Mouse (Mus musculus): ENCODE data around the gene Ncoa7. TPM values are rescaled to one million over a fixed set of nuclear protein-coding genes. Genes with fewer than 3 reads are reported as not detected.
A peak's percentile ranks its signal among the peaks of the same experiment; 100 is the strongest.

Gene Ncoa7
- polyA plus RNA-seq, 1 experiment from 2014 or later, result 14.4 TPM

GRCm38 (mm10) chr10:30720556-30720955, 82.6 kb downstream of the Ncoa7 start:
- H3K4me2 ChIP-seq (replicated peaks; ENCODE audit: low read depth, low read length), result no peak overlapping the region
- H3K9me3 ChIP-seq (ENCODE audit: control insufficient read depth, low read depth, low read length), result no peaks in the 10 kb centered on the region
- ATAC-seq (ENCODE audit: insufficient number of reproducible peaks, insufficient read depth, low FRiP score, low read depth), result no peak
- H3K9ac ChIP-seq (replicated peaks; ENCODE audit: low read depth, low read length), result no peak overlapping the region
- H3K4me1 ChIP-seq (ENCODE audit: control insufficient read depth, insufficient read depth, low read length), result no peaks in the 10 kb centered on the region
- H3K27me3 ChIP-seq (ENCODE audit: control insufficient read depth, insufficient read depth, low read length), result no peaks in the 10 kb centered on the region
- H3K4me3 ChIP-seq (ENCODE audit: low read depth, low read length), result no peak overlapping the region
- H3K27ac ChIP-seq (ENCODE audit: low read length), result no peak overlapping the region
- no peaks in the 10 kb centered on the region; the same call in 1 of the 2 replicates for H3K36me3 ChIP-seq (ENCODE audit: control insufficient read depth, insufficient read depth, low read length)
- WGBS, result 88% methylated on average over 3 of the region's 3 CpGs

- H3K4me3 ChIP-seq (ENCODE audit: low read depth, low read length), result no peak overlapping the region
- 86% methylated on average over 1 of the region's 1 CpGs for WGBS
Observed at GRCm38 (mm10) chr10:30719947-30720346, 83.2 kb downstream of the Ncoa7 start.

GRCm38 (mm10) chr10:30718703-30719340, 84.3 kb downstream of the Ncoa7 start:
- H3K27ac ChIP-seq (ENCODE audit: low read length), result no peak overlapping the region
- H3K4me1 ChIP-seq (ENCODE audit: control insufficient read depth, insufficient read depth, low read length), result no peaks in the 10 kb centered on the region
- H3K36me3 ChIP-seq (ENCODE audit: control insufficient read depth, insufficient read depth, low read length), result no peaks in the 10 kb centered on the region; the same call in 1 of the 2 replicates
- H3K4me2 ChIP-seq (replicated peaks; ENCODE audit: low read depth, low read length), result no peak overlapping the region
- H3K4me3 ChIP-seq (ENCODE audit: low read depth, low read length), result no peak overlapping the region
- 22% methylated on average over 4 of the region's 4 CpGs for WGBS
- H3K27me3 ChIP-seq (ENCODE audit: control insufficient read depth, insufficient read depth, low read length), result no peaks in the 10 kb centered on the region
- no peaks in the 10 kb centered on the region for H3K9me3 ChIP-seq (ENCODE audit: control insufficient read depth, low read depth, low read length)
- H3K9ac ChIP-seq (replicated peaks; ENCODE audit: low read depth, low read length), result no peak overlapping the region
- ATAC-seq (ENCODE audit: insufficient number of reproducible peaks, insufficient read depth, low FRiP score, low read depth), result 0 out of 2 replicates have a peak, but pooled peaks have one; percentile 61

More at GRCm38 (mm10) chr10:30719947-30720346, 83.2 kb downstream of the Ncoa7 start:
- no peak overlapping the region for H3K9ac ChIP-seq (replicated peaks; ENCODE audit: low read depth, low read length)
- H3K27ac ChIP-seq (ENCODE audit: low read length), result no peak overlapping the region
- H3K4me2 ChIP-seq (replicated peaks; ENCODE audit: low read depth, low read length), result no peak overlapping the region
- no peaks in the 10 kb centered on the region; the same call in 1 of the 2 replicates for H3K36me3 ChIP-seq (ENCODE audit: control insufficient read depth, insufficient read depth, low read length)
- no peaks in the 10 kb centered on the region for H3K27me3 ChIP-seq (ENCODE audit: control insufficient read depth, insufficient read depth, low read length)
- no peak for ATAC-seq (ENCODE audit: insufficient number of reproducible peaks, insufficient read depth, low FRiP score, low read depth)
- no peaks in the 10 kb centered on the region for H3K9me3 ChIP-seq (ENCODE audit: control insufficient read depth, low read depth, low read length)
- H3K4me1 ChIP-seq (ENCODE audit: control insufficient read depth, insufficient read depth, low read length), result no peaks in the 10 kb centered on the region

- H3K4me1 ChIP-seq (ENCODE audit: control insufficient read depth, insufficient read depth, low read length), result no peaks in the 10 kb centered on the region
- no peaks in the 10 kb centered on the region for H3K27me3 ChIP-seq (ENCODE audit: control insufficient read depth, insufficient read depth, low read length)
- H3K36me3 ChIP-seq (ENCODE audit: control insufficient read depth, insufficient read depth, low read length), result no peaks in the 10 kb centered on the region; the same call in 1 of the 2 replicates
- no peak overlapping the region for H3K4me2 ChIP-seq (replicated peaks; ENCODE audit: low read depth, low read length)
- H3K9ac ChIP-seq (replicated peaks; ENCODE audit: low read depth, low read length), result no peak overlapping the region
- H3K4me3 ChIP-seq (ENCODE audit: low read depth, low read length), result no peak overlapping the region
- no peak for ATAC-seq (ENCODE audit: insufficient number of reproducible peaks, insufficient read depth, low FRiP score, low read depth)
- no peaks in the 10 kb centered on the region for H3K9me3 ChIP-seq (ENCODE audit: control insufficient read depth, low read depth, low read length)
- H3K27ac ChIP-seq (ENCODE audit: low read length), result no peak overlapping the region
Observed at GRCm38 (mm10) chr10:30716171-30716570, 87.0 kb downstream of the Ncoa7 start.

GRCm38 (mm10) chr10:30712540-30712939, 90.6 kb downstream of the Ncoa7 start:
- Histone ChIP-seq H3K4me3 (ENCODE audit: low read depth, low read length) (no peak overlapping the region), H3K27me3 (ENCODE audit: control insufficient read depth, insufficient read depth, low read length) (no peaks in the 10 kb centered on the region), H3K4me2 (replicated peaks; ENCODE audit: low read depth, low read length) (no peak overlapping the region), H3K27ac (ENCODE audit: low read length) (no peak overlapping the region), H3K36me3 (ENCODE audit: control insufficient read depth, insufficient read depth, low read length) (no peaks in the 10 kb centered on the region), H3K9me3 (ENCODE audit: control insufficient read depth, low read depth, low read length) (no peaks in the 10 kb centered on the region), H3K9ac (replicated peaks; ENCODE audit: low read depth, low read length) (no peak overlapping the region), H3K4me1 (ENCODE audit: control insufficient read depth, insufficient read depth, low read length) (no peaks in the 10 kb centered on the region)
- WGBS, result 85% methylated on average over 1 of the region's 1 CpGs
- no peak for ATAC-seq (ENCODE audit: insufficient number of reproducible peaks, insufficient read depth, low FRiP score, low read depth)

GRCm38 (mm10) chr10:30709846-30710403, 93.2 kb downstream of the Ncoa7 start:
- WGBS, result 65% methylated on average over 7 of the region's 7 CpGs
- no peaks in the 10 kb centered on the region for H3K27me3 ChIP-seq (ENCODE audit: control insufficient read depth, insufficient read depth, low read length)
- no peak overlapping the region for H3K9ac ChIP-seq (replicated peaks; ENCODE audit: low read depth, low read length)
- no peak overlapping the region for H3K4me2 ChIP-seq (replicated peaks; ENCODE audit: low read depth, low read length)
- no peaks in the 10 kb centered on the region for H3K36me3 ChIP-seq (ENCODE audit: control insufficient read depth, insufficient read depth, low read length)
- no peak overlapping the region for H3K4me3 ChIP-seq (ENCODE audit: low read depth, low read length)
- no peaks in the 10 kb centered on the region for H3K9me3 ChIP-seq (ENCODE audit: control insufficient read depth, low read depth, low read length)
- no peak for ATAC-seq (ENCODE audit: insufficient number of reproducible peaks, insufficient read depth, low FRiP score, low read depth)
- no peaks in the 10 kb centered on the region for H3K4me1 ChIP-seq (ENCODE audit: control insufficient read depth, insufficient read depth, low read length)
- no peak overlapping the region for H3K27ac ChIP-seq (ENCODE audit: low read length)

GRCm38 (mm10) chr10:30708039-30708438, 95.1 kb downstream of the Ncoa7 start:
- no peak overlapping the region for H3K4me3 ChIP-seq (ENCODE audit: low read depth, low read length)
- H3K9me3 ChIP-seq (ENCODE audit: control insufficient read depth, low read depth, low read length), result no peaks in the 10 kb centered on the region
- no peak overlapping the region for H3K9ac ChIP-seq (replicated peaks; ENCODE audit: low read depth, low read length)
- H3K4me1 ChIP-seq (ENCODE audit: control insufficient read depth, insufficient read depth, low read length), result no peaks in the 10 kb centered on the region
- ATAC-seq (ENCODE audit: insufficient number of reproducible peaks, insufficient read depth, low FRiP score, low read depth), result no peak
- no peaks in the 10 kb centered on the region for H3K27me3 ChIP-seq (ENCODE audit: control insufficient read depth, insufficient read depth, low read length)
- H3K27ac ChIP-seq (ENCODE audit: low read length), result no peak overlapping the region
- H3K36me3 ChIP-seq (ENCODE audit: control insufficient read depth, insufficient read depth, low read length), result no peaks in the 10 kb centered on the region
- no peak overlapping the region for H3K4me2 ChIP-seq (replicated peaks; ENCODE audit: low read depth, low read length)
- 88% methylated on average over 5 of the region's 5 CpGs for WGBS

GRCm38 (mm10) chr10:30702663-30703062, 100.5 kb downstream of the Ncoa7 start:
- no peaks in the 10 kb centered on the region for H3K9me3 ChIP-seq (ENCODE audit: control insufficient read depth, low read depth, low read length)
- no peaks in the 10 kb centered on the region for H3K27me3 ChIP-seq (ENCODE audit: control insufficient read depth, insufficient read depth, low read length)
- no peak overlapping the region for H3K4me3 ChIP-seq (ENCODE audit: low read depth, low read length)
- no peak for ATAC-seq (ENCODE audit: insufficient number of reproducible peaks, insufficient read depth, low FRiP score, low read depth)
- H3K4me1 ChIP-seq (ENCODE audit: control insufficient read depth, insufficient read depth, low read length), result no peaks in the 10 kb centered on the region
- H3K27ac ChIP-seq (ENCODE audit: low read length), result no peak overlapping the region
- H3K9ac ChIP-seq (replicated peaks; ENCODE audit: low read depth, low read length), result no peak overlapping the region
- peaks cover 2% of the 10 kb centered on the region; the same call in 1 of the 2 replicates for H3K36me3 ChIP-seq (ENCODE audit: control insufficient read depth, insufficient read depth, low read length)
- no peak overlapping the region for H3K4me2 ChIP-seq (replicated peaks; ENCODE audit: low read depth, low read length)
- WGBS, result 82% methylated on average over 1 of the region's 1 CpGs

All from stomach, embryonic 14.5 days (tissue).